Mouse (Mus musculus): ENCODE results near the gene Ccdc78. TPM values are rescaled to one million over a fixed set of nuclear protein-coding genes. Genes with fewer than 3 reads are reported as not detected.

Gene Ccdc78
- polyA plus RNA-seq, 1 experiment from 2014 or later, result 0.31 TPM

DNA sequence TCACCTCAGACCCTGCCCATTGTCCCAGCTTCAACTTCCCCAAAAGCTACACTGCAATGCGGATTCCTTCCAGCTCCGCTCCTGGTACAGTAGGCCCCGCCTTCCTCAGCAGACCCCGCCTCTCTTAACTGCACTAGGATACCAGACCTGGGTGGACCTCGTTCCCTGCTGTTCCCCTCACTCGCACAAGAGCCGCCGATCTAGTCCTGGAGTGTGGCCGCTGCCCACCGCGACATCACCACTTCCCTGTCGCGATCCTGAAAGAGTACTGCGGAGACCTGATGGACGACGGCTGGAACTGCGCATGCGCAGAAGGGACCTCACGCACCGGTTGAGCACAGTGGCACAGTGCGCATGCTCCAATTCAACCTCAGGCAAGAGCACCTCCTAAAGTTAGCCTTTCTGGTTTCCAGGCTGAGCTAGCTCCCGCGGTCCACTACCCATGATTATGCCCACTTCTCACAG is 1.1 kb upstream of the Ccdc78 start, which contains the start of gene Haghl:
Gene Haghl (minus strand): TSS at position 393 of the 465 bp plus-strand sequence.
- peak; percentile 86 for ATAC-seq (ENCODE audit: low FRiP score, low read depth)
- Histone ChIP-seq H3K4me2 (replicated peaks) (peak within 1 kb of the TSS; percentile 86), H3K4me1 (peaks cover 18% of the 10 kb centered on the region), H3K4me3 (peak within 1 kb of the TSS; percentile 73), H3K27me3 (no peaks in the 10 kb centered on the region), H3K9me3 (no peaks in the 10 kb centered on the region), H3K9ac (peak within 1 kb of the TSS; percentile 90), H3K27ac (peak within 1 kb of the TSS; percentile 92), H3K36me3 (peaks cover 62% of the 10 kb centered on the region)
- WGBS, result under 1% methylated on average over 23 of the region's 23 CpGs

DNA sequence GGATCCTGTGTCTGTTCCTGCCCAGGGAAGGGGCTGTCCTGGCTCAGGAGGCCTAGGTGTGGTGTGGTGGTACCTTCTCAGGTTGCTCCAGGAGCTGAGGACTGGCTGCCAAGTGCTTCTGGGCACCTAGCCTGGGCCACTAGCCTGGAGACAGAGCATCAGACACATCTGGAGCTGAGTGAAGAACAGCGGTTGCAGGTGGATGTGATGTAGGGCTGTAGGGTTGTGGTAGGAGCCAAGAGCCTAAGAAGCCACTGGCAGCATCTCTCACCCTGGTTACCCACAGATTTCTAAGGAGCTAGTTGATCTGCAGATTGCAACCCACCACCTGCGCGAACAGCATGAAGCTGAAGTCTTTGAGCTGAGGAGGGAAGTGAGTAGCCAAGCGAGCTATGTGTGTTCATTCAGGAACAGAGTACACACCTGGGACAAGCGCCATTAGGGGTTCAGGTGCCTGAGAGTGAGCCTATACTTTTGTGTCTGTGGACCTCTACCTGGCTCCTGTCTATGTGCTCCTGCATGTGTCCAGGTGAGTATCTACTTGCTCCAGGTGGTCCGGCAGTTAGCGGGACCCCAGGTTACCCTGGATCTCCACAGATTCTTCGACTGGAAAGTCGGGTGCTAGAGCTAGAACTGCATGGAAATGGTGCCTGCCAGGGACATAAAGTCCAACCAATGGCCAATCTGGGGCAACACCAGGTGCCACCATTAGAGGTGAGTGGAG is 563 bp downstream of the Ccdc78 start:
- WGBS, result 90% methylated on average over 9 of the region's 9 CpGs
- H3K4me3 ChIP-seq, result no peak overlapping the region
- no peak overlapping the region for H3K27ac ChIP-seq
- no peak overlapping the region for H3K9ac ChIP-seq
- no peak for ATAC-seq (ENCODE audit: low FRiP score, low read depth)
- H3K36me3 ChIP-seq, result peaks cover 46% of the 10 kb centered on the region
- H3K4me1 ChIP-seq, result peaks cover 33% of the 10 kb centered on the region
- no peak overlapping the region for H3K4me2 ChIP-seq (replicated peaks)
- H3K9me3 ChIP-seq, result no peaks in the 10 kb centered on the region
- H3K27me3 ChIP-seq, result no peaks in the 10 kb centered on the region

GRCm38 (mm10) chr17:25791320-25791842 is 5.0 kb downstream of the Ccdc78 start:
- Histone ChIP-seq H3K4me2 (replicated peaks) (peak overlapping the region; percentile 92), H3K9me3 (no peaks in the 10 kb centered on the region), H3K9ac (peak overlapping the region; percentile 81), H3K4me1 (peaks cover 47% of the 10 kb centered on the region), H3K27me3 (no peaks in the 10 kb centered on the region), H3K27ac (peak overlapping the region; percentile 91; the same call in 1 of the 2 replicates), H3K4me3 (peak overlapping the region; percentile 87), H3K36me3 (peaks cover 23% of the 10 kb centered on the region)
- WGBS, result 27% methylated on average over 19 of the region's 19 CpGs
- ATAC-seq (ENCODE audit: low FRiP score, low read depth), result 0 out of 2 replicates have a peak, but pooled peaks have one; percentile 2

GRCm38 (mm10) chr17:25791843-25792527 is 5.6 kb downstream of the Ccdc78 start:
- Histone ChIP-seq H3K4me1 (peaks cover 48% of the 10 kb centered on the region), H3K9me3 (no peaks in the 10 kb centered on the region), H3K27me3 (no peaks in the 10 kb centered on the region), H3K4me3 (peak overlapping the region; percentile 87), H3K4me2 (replicated peaks) (peak overlapping the region; percentile 92), H3K27ac (peak overlapping the region; percentile 91), H3K36me3 (peaks cover 23% of the 10 kb centered on the region), H3K9ac (peak overlapping the region; percentile 81)
- ATAC-seq (ENCODE audit: low FRiP score, low read depth), result peak; percentile 57
- WGBS, result under 1% methylated on average over 45 of the region's 45 CpGs

- Histone ChIP-seq H3K4me2 (replicated peaks) (peak within 1 kb of the TSS; percentile 92), H3K4me3 (peak within 1 kb of the TSS; percentile 87), H3K36me3 (peaks cover 20% of the 10 kb centered on the region), H3K9ac (peak within 1 kb of the TSS; percentile 81), H3K4me1 (peaks cover 53% of the 10 kb centered on the region), H3K27me3 (no peaks in the 10 kb centered on the region), H3K27ac (peak within 1 kb of the TSS; percentile 91), H3K9me3 (no peaks in the 10 kb centered on the region)
- WGBS, result 0% methylated on average over 14 of the region's 14 CpGs
- ATAC-seq (ENCODE audit: low FRiP score, low read depth), result peak; percentile 51
Measured at GRCm38 (mm10) chr17:25792615-25793014, 6.2 kb downstream of the Ccdc78 start, which contains the start of gene Fam173a. Gene Fam173a, minus strand, starts transcription at chr17:25792901.

DNA sequence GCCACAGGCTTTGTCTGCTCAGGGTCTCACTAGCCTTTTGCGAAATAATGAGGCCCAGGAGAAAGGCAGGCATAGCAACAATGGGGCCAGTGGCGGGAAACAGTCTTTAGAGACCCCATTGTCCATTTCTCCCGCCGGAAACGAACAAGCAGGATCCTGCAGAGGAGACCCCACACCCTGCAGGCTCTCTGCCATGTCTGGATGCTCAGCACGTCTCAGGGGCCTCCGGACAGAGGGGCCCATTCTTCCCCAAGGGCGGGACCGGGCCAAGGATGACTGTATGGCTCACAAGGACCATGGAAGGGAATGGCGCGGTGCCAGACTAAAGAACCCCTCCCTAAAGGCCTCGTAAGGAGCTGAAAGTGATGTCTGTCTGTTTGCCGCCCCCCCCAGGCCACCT is 7.8 kb downstream of the Ccdc78 start:
- Histone ChIP-seq H3K4me1 (peaks cover 54% of the 10 kb centered on the region), H3K27me3 (no peaks in the 10 kb centered on the region), H3K9me3 (no peaks in the 10 kb centered on the region), H3K4me3 (no peak overlapping the region), H3K36me3 (peaks cover 8% of the 10 kb centered on the region), H3K9ac (no peak overlapping the region), H3K4me2 (replicated peaks) (no peak overlapping the region), H3K27ac (no peak overlapping the region)
- 82% methylated on average over 13 of the region's 13 CpGs for WGBS
- ATAC-seq (ENCODE audit: low FRiP score, low read depth), result no peak

GRCm38 (mm10) chr17:25794998-25795397 is 8.6 kb downstream of the Ccdc78 start:
- no peak overlapping the region for H3K27ac ChIP-seq
- H3K4me3 ChIP-seq, result 0 out of 2 replicates have a peak overlapping the region, but pooled peaks have one; percentile 77
- H3K4me1 ChIP-seq, result peaks cover 54% of the 10 kb centered on the region
- H3K9me3 ChIP-seq, result no peaks in the 10 kb centered on the region
- H3K36me3 ChIP-seq, result no peaks in the 10 kb centered on the region; the same call in 1 of the 2 replicates
- WGBS, result 82% methylated on average over 17 of the region's 17 CpGs
- ATAC-seq (ENCODE audit: low FRiP score, low read depth), result no peak
- H3K9ac ChIP-seq, result peak overlapping the region; percentile 81; the same call in 1 of the 2 replicates
- no peaks in the 10 kb centered on the region for H3K27me3 ChIP-seq
- H3K4me2 ChIP-seq (replicated peaks), result peak overlapping the region; percentile 91

GRCm38 (mm10) chr17:25795609-25796092 is 9.3 kb downstream of the Ccdc78 start, which contains the start of gene AC134908.4:
Gene AC134908.4, minus strand, starts transcription at chr17:25795659.
- peaks cover 51% of the 10 kb centered on the region for H3K4me1 ChIP-seq
- H3K9ac ChIP-seq, result peak within 1 kb of the TSS; percentile 81
- H3K27ac ChIP-seq, result 0 out of 2 replicates have a peak within 1 kb of the TSS, but pooled peaks have one; percentile 17
- WGBS, result 8% methylated on average over 6 of the region's 6 CpGs
- peak within 1 kb of the TSS; percentile 77 for H3K4me3 ChIP-seq
- peak within 1 kb of the TSS; percentile 91 for H3K4me2 ChIP-seq (replicated peaks)
- no peak for ATAC-seq (ENCODE audit: low FRiP score, low read depth)
- H3K36me3 ChIP-seq, result no peaks in the 10 kb centered on the region
- no peaks in the 10 kb centered on the region for H3K27me3 ChIP-seq
- no peaks in the 10 kb centered on the region for H3K9me3 ChIP-seq

DNA sequence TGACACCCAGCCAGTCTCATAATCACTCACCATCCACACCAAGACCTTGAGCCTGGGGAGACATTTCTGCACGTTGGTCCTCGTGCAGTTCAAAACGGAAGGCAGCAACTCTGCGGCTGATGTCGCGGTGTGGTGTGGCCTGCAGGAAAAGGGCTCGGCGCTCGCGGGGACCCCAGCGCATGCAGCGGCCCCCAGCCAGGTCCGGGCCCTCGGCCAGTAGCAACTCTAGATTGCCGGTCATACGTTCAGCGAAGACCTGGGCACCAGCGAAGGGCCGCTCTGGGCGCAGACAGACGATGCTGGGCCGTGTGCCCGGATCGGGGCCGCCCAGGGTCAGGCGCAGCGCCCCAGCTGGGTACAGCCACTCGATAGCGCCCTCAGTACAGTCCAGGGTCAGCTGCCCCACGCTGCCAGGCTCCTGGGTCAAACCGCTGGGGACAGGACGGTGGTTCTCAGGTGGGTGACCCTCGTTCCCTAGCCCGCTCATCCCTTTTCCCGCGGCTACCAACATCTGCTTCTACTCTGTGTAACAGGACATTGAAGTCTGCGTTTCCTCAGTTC is 9.9 kb downstream of the Ccdc78 start:
- peaks cover 1% of the 10 kb centered on the region; the same call in 1 of the 2 replicates for H3K27me3 ChIP-seq
- WGBS, result under 1% methylated on average over 37 of the region's 37 CpGs
- H3K36me3 ChIP-seq, result no peaks in the 10 kb centered on the region
- H3K9me3 ChIP-seq, result no peaks in the 10 kb centered on the region
- H3K27ac ChIP-seq, result peak overlapping the region; percentile 17; the same call in 1 of the 2 replicates
- peaks cover 45% of the 10 kb centered on the region for H3K4me1 ChIP-seq
- H3K4me3 ChIP-seq, result peak overlapping the region; percentile 77
- 0 out of 2 replicates have a peak, but pooled peaks have one; percentile 3 for ATAC-seq (ENCODE audit: low FRiP score, low read depth)
- peak overlapping the region; percentile 81 for H3K9ac ChIP-seq
- peak overlapping the region; percentile 91 for H3K4me2 ChIP-seq (replicated peaks)

- ATAC-seq (ENCODE audit: low FRiP score, low read depth), result peak; percentile 85
- Histone ChIP-seq H3K36me3 (no peaks in the 10 kb centered on the region), H3K27ac (peak within 1 kb of the TSS; percentile 17; the same call in 1 of the 2 replicates), H3K4me2 (replicated peaks) (peak within 1 kb of the TSS; percentile 91), H3K9me3 (no peaks in the 10 kb centered on the region), H3K4me3 (peak within 1 kb of the TSS; percentile 77), H3K4me1 (peaks cover 39% of the 10 kb centered on the region), H3K9ac (peak within 1 kb of the TSS; percentile 81), H3K27me3 (peaks cover 5% of the 10 kb centered on the region; the same call in 1 of the 2 replicates)
- under 1% methylated on average over 35 of the region's 35 CpGs for WGBS
Measured at GRCm38 (mm10) chr17:25796951-25797369, 10.6 kb downstream of the Ccdc78 start, which contains the start of gene Metrn. Gene Metrn, minus strand, starts transcription at chr17:25797136.

- peaks cover 14% of the 10 kb centered on the region for H3K4me1 ChIP-seq
- H3K36me3 ChIP-seq, result no peaks in the 10 kb centered on the region
- no peak overlapping the region for H3K9ac ChIP-seq
- no peak overlapping the region for H3K27ac ChIP-seq
- H3K9me3 ChIP-seq, result no peaks in the 10 kb centered on the region
- H3K27me3 ChIP-seq, result peaks cover 24% of the 10 kb centered on the region
- WGBS, result 10% methylated on average over 6 of the region's 6 CpGs
- H3K4me3 ChIP-seq, result no peak overlapping the region
- no peak overlapping the region for H3K4me2 ChIP-seq (replicated peaks)
- no peak for ATAC-seq (ENCODE audit: low FRiP score, low read depth)
Measured at GRCm38 (mm10) chr17:25801029-25801428, 14.6 kb downstream of the Ccdc78 start.
